Mouse (Mus musculus) testis, adult 2 months (tissue): ENCODE results near the gene Cep68.

Experiments used
- CTCF ChIP-seq: fragments of 200-500 bp; IDR thresholded peaks from 2 replicates; pipeline ENCODE4 v1.5.1; 2012; ENCODE audit warnings: low read depth, mild to moderate bottlenecking, inconsistent platforms, low read length, moderate library complexity; ENCODE audit not compliant: control insufficient read depth, insufficient read depth, insufficient replicate concordance
- POLR2A ChIP-seq: fragments of 200-500 bp; IDR thresholded peaks from 2 replicates; pipeline ENCODE4 v1.6.1; 2012; ENCODE audit warnings: low read depth, mild to moderate bottlenecking, inconsistent platforms, low read length, moderate library complexity; ENCODE audit not compliant: control insufficient read depth

DNA sequence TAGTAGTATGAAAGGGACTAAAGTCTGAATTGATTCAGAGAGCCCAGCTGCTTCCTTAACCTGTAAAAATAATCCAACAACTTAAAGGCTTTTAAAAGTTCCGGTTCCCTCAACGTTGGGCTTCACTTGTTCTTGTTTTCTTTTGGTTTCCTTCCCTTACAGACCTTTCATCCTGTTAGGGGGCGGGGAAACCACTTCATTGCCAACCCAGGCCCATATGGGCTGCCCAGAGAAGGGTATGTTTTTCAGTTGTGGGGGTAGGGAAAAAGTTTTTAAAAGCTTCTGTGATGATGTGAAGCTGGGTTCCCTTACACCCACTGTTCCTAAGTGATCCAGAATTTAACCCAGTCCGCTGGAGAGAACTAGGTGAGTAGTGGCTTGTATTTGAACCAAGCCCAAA is 952 bp downstream of the Cep68 start:
- TF ChIP-seq CTCF (no peak), POLR2A (no peak)
